Mouse (Mus musculus) ovary, postnatal 14 days (tissue): ENCODE results near the gene Myo19.

Experiments used
- DNase-seq: peaks from one replicate; pipeline ENCODE4 v3.0.0; 2022; ENCODE audit warnings: low spot score

Gene Myo19

DNA sequence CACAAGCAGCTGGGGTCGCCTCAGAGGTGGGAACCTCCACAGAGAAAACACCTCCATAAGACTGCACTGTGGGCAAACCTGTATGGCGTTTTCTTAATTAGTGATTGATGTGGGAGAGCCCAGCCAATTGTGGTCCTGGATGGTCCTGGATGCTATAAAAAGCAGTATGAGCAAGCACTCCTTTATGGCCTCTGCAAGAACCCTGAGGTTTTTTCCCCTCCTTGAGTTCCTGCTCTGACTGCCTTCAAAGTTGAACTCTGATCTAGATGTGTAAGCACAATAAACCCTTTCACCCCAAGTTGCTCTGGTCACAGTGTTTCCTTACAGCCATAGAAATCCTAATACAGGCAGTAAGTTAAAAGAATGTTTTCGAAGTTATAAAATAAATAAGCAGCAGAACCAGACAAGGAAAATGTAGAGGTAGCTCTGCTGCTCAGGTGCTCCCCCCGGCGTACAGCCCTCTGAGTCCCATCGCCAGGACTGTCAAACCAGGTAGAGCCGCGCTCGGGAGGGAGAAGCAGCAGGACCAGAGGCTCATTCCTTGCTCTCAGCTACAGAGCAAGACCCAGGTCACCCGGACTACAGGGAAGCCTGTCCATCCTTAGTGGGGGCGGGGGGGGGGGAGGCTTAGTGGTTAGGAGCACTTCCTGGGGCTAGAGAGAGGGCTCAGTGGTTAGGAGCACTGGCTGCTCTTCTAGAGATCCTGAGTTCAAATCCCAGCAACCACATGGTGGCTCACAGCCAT lies 7.0 kb downstream of the Myo19 start:
- DNase-seq, result no peak

DNA sequence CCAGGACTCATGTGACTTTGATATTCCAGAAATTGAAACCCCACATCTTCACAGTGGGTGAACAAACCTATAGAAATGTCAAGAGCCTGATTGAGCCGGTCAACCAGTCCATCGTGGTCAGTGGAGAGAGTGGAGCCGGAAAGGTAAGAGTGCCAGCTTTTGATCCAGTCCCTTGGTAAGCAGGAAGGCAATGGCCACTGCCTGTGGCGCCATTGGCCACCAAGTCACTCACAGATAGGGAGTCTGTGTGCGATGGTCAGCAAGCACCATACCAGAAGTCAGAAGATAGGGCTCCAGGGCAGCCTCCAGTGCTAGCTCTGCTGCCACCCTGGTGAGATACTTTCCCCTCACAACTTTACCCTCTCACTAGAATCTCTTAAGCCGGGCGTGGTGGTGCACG lies 8.1 kb downstream of the Myo19 start:
- no peak for DNase-seq

DNA sequence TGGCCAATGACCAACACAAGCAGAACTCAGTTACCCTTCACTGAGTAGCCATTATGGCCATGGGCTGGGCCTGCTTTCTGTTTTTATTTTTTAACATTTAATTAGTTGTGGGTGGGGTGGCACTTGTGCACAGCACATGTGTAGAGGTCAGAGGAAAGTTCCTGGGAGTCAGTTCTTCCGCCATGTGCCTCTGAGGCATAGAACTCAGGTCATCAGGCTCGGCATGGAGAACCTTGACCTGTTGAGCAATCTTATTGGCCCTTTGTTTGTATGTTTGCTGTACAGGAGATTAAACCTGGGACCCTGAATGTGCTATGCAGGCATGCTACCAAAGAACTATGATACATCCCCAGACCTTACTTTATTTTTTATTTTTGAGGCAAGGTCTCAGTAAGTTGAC lies 9.5 kb downstream of the Myo19 start:
- DNase-seq, result no peak

DNA sequence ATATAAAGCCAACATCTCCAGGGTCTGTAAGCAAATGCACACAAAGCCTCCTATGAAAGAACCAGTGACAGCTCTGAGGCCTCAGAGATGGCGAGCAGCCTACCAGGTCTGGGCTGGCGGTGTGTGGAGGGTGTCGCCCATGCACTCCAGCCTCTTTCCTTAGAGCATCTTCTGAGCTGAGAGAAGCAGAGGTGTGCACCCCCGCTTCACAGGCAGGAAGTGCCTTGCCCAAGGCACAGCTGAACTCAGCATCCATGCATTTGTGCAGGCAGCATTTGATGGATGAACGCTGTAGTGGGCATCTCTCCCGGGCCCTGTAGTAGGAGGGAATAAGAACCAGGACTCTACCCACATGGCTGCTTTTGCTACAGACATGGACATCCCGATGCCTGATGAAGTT lies 11.8 kb downstream of the Myo19 start:
- DNase-seq, result no peak

DNA sequence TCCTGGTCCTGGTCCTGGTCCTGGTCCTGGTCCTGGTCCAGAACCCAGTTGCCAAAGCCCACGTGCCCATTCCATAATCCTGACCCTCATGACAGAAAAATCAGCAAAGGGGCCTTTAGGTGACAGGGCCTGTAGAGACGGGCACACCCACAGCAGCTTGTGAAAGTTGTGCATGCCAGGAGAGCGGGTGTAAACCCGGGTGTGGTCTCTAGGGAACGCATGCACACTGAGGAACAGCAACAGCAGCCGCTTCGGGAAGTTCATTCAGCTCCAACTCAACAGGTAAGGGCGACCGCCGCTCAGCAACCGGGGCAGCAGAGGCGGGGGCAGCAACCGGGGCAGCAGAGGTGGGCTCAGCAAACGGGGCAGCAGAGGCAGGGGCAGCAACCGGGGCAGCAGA lies 13.2 kb downstream of the Myo19 start:
- no peak for DNase-seq

DNA sequence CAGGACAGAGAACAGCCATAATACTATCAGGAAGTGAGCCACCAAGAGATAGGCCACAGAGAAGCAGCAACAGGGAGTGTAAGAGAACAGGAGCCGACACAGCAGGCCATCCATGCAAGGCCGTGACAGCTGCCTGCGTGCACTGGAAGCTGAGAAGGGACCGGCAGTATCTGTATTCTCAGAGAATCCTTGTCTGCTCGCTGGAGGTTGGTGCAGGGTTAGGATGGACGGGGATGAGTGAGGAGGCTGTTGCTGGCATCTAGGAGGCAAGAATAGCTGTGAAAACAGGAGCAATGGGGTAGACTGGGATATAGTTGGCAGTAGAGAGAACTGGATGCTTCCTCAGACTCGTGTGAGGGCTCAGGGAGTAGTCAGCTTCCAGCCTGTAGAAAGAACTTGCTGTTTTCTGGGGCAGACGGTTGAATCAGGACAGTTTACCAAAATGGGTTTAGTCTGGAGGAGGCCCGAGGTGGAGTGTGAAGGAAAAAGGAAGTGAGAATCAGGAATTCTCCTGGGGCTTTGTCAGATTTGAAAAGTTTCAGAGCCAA lies 24.7 kb downstream of the Myo19 start:
- DNase-seq, result no peak

DNA sequence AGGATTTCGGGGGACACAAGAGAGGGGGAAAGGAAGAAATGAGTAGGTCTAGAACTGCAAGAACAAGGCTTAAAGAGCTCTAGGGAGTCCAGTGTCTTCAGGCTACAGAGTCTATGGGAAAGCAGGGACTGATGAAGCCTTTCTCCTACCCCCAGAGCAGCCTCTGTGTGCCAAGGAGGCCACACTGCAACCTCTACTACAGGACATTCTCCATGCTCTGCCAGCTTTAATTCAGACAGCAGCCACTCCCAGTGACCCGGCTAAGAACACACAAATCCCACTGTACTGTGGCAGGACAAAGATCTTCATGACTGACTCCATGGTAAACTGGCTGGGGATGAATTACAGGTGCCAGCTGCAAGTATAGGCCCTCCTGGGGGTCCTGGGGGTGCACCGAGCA lies 27.1 kb downstream of the Myo19 start:
- DNase-seq, result no peak

DNA sequence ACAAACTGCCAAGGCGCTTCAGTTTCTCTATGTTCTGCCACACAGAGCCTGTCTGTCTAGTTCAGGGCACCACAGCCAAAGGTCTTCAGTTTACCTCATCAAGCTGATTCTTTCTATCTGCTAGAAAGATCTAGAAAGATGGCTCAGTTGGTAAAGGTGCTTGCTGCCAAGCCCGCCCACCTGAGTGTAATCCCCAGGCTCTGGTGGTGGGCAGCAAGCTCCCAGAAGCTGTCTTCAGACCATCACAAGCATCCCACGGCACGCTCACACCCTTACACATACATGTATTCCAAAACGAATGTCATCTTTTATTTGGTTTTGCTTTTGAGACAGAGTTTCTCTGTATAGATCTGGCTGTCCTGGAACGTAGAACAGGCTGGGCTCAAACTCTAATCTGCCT lies 28.5 kb downstream of the Myo19 start:
- DNase-seq, result no peak

DNA sequence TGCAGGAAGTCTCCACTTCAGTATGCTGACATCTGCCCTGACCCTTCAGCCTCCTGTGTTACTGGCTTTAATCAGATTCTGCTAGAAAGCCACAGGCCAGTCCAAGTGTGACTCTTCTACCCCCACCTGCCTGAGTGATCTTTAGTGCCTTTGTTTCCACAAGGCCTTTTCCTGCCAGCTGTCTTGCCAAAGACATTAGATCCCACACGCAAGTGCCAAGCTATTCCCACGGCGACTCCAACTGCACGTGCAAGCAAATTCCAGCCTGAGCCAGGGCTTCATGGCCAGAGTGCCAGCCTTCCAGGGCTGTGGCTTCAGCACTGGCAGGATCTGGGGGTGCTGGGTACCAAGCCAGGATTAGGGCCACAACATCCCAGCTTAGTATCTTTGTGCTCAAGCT lies 30.5 kb downstream of the Myo19 start:
- DNase-seq, result no peak

DNA sequence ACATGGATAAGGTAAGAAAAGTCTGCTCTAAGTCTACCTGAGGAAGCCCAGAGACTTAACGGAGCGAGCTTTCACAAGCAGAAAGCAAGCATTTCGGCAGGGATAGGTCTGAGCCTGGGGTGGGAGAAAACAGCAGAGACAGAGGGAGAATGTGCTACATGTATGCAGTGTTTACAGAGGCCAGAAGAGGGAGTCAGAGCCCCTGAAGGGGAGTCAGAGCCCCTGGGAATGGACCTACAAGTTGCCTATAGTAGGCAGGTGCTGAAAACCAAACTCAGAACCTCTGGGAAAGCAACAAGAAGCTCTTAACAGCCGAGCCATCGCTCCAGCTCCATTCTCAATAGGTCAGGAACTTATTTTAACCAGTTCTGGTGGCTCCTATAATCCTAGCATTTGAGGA lies 34.7 kb downstream of the Myo19 start:
- DNase-seq, result no peak

DNA sequence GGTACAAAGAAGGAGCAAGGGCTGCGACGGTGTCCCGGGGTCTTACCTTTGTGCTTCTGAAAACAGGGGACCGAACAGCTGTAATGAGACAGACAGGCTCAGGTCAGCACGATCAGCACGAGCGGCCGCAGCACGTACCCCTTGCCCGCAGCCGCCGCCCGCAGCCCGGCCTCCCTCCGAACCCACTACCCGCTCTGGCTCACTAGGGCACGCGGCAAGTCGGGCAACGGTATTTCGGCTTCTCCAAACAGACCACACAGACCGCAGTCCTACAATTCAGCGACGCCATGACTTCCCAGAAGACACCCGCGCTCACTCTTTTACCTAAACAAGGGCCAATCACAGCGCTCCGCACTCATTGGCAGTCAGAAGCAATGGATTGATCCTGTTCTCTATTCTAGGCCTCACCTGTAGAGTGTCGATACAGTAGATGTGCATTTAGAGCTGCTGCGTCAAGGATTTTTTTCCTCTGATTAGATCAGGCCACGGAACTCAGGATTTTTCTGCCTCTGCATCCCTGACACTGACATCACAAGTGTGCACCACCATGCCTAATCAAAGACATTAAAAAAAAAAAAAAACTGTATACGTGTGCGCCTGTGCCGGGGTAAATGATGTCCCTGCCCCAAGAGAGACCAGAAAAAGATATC lies 36.2 kb downstream of the Myo19 start, which contains the start of gene Znhit3:
Gene Znhit3, minus strand, starts transcription at position 314 of the 650 bp plus-strand sequence.
- peak; percentile 72 for DNase-seq

DNA sequence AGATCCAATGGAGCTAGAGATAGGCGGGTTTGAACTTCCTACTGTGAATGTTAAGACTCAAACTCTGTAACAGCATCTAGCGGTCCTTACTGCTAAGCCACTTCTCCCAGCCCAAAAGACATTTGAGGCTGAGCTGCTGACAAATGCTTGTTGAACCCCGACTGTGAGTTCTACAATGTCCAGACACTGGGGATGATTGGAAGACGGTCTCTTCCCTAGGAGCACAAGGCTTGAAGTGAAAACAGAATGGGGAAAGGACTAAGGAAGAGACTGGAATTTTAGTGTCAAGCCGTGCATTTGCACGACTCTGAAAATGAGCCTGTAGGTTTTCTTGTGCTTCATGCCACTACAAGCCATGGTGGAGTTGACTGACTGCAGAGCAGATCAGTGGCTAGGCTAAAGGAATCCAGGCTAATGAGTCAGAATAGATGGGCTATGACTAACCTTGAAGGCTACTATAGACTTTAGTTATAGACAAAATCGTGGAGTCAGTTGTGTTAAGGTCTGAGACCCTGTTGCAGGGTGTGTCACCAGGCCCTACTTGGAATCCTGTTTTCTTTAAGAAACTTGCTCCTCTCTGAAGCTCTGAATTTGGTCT lies 36.9 kb downstream of the Myo19 start:
- DNase-seq, result no peak

DNA sequence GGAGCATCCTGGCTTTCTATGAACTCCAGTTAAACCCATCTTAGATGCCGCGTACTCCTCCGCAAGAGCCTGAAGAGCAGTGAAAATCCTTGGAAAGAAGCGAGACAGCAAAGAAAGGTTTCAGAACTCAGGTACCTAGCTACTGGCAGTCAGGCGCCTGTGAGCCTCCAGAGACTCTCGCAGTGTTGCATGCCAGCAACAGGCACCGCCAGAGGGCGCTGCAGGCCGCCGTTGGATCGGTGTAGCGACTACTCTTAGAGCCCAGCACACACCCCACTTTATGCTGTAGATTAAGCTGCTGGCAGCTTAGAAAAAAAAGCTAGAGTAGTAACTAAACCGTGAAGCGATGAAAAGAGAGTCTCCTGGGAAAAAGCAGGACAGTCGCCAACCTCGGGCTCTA lies 38.5 kb downstream of the Myo19 start:
- peak; percentile 77 for DNase-seq

DNA sequence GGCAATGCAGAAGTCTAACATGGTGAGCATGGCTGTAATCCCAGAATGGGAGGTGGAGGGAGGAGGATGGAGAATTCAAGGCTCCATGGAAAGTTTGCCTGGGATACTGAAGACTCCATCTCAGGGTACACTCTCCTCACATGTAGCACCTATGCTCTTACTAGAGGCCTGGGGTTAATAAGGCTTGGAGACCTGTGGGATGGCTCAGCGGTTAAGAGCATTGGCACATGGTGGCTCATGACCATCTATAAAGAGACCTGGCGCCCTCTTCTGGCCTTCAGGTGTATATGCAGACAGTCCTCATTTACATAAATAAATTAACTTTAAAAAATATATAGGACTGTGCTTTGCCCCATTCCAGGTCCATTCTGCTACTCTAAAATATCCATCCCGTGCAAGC lies 39.3 kb downstream of the Myo19 start:
- DNase-seq, result no peak

DNA sequence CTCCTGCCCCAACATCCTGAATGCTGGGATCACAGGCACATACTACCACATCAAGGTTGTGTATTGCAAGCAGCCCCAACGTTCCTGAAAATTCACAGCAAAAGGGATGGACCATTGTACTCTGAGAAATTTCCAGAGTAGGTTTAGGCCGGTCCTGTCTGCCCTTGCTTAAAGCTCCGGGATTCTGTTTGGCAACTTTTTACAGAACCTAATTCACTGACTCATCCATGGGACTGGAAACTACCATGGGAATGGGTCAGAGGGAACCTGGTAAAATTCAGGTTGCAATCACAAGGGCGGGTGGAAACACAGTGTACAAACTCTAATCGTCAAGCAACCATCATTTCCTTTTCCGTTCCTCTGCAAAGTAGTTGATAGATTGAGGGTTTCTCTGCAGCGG lies 40.0 kb downstream of the Myo19 start:
- no peak for DNase-seq

DNA sequence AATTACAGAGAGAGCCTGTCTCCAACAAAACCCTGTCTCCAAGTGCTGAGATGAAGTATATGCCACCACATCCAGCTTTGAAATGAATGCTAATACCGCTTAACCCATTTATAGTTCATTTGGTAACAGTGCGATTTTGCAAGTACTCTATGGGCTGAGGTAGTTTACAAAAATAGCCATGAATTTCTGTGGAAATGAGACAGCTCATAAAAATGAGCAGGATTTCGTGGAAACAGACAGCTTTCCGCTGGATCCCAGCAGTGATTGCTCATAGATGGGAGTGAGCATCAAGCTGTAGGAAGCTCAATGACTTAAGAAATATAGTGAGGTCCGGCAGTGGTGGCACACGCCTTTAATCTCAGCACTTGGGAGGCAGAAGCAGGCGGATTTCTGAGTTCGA lies 41.0 kb downstream of the Myo19 start:
- DNase-seq, result no peak

DNA sequence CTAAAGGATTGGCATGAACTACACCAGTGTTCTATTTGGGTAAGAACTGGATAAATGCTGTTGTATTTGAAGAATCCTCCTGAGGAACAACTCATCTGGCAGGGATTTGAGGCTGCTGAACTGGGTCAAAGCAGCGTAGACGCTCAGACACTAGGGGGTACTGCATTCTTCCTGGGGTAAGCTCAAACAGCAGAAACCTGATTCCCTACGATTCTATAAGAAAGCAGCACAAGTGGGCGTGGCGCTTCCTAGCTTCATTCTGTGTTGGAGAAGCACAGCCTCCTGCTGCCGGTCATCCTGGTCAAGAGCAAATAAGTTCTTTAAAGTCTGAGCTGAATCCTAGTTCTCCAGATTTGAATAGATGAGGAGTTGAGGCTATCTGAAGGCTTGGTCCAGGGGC lies 52.3 kb downstream of the Myo19 start:
- no peak for DNase-seq

DNA sequence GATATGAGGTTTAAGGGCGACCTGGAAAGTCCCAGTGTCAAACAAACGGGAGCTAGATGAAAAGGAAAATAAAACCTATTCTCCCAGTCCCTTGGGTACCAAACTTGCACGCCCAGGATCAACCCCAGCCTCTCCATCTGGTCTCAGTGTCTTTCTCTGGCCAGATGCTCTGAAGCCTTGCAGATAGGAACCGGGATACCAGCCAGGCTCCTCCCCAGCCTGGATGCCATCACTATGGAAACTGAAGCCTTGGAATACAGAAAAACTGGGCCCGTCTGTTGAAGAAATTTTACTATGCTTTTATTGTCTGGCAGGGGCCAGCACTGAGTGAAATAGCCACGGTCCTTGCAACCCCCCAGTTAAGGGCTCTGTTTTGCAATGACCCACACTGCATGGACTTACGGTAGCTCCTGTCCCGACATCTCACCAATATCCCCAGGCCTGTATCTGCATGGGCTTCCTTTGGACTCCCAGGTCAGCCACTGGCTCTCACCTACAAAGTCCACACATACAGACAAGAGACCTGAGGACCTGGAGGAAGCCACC lies 59.6 kb downstream of the Myo19 start:
- DNase-seq, result no peak

DNA sequence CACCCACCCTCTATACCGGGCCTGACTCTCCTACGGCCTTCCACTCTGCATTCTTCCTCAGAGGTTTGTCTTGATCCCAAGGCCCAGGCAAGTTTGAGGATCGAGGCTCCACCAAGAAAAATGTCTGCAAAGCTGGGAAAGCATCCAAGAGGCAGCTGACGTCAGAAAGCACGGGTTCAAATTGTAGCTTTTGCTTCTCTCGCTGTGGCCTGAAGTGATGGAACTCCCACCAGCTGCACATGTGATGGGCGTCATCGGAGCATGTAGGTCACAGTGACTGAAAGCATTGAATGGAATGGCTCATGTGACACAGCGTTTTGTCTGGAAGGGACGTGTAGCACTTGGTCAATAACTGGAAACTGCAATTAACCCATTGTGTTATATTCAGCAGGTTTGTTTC lies 60.2 kb downstream of the Myo19 start:
- no peak for DNase-seq

DNA sequence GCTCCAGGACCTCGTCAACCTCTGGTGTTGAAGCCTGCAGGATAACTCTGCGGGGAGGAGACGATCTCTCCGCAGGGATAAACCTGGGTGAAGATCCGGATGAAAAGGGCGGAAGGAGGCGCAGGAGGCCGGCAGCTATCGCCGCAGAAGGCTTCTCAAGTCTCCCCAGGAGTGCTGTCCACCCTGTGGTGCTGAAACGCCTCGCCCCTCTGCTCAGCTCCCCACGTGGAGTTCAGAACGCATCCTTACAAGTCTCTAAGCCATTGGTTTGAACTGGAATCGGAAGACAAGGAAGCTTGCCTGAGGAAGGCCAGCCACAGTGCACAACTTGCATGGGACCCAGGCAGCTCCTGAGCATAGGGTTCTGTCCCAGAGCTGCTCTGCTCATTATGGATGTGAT lies 64.0 kb downstream of the Myo19 start:
- DNase-seq, result peak; percentile 73

DNA sequence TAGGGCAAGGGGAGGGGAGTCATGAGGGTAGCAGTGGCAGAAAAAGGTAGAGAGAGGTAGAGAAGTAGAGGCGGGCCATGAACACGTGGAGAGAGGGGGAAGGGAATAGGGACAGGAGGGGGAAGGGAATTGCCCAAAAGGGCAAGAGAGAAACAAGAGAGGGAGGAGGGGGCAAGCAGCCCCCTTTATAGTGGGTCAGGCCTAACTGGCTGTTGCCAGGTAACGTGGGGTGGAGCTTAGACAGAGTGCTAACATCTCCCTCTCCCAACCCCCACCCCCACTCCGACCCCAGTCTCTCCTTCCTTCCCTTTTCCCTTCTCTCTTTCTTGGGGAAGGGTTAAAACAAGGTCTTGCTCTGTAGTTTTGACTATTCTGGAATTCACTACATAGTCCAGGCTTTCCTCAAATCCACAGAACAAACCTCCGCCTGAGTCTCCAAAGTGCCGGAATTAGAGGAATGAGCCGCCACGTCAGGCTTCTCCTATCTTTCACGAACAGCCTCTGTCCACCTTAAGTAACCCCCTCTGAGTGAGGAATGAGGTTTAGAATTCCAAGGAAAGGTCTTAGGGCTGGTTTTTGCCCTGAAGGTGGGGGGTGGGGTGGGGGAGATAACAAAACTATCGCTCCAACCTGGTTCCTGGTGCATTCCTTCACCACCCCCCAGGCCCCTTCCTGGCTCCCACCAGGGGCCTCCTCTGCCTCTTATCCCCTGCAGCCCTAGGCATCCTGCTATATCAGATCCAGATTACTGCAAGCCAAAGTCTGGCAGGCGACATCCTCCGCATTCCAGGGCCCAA lies 64.9 kb downstream of the Myo19 start:
- DNase-seq, result no peak

DNA sequence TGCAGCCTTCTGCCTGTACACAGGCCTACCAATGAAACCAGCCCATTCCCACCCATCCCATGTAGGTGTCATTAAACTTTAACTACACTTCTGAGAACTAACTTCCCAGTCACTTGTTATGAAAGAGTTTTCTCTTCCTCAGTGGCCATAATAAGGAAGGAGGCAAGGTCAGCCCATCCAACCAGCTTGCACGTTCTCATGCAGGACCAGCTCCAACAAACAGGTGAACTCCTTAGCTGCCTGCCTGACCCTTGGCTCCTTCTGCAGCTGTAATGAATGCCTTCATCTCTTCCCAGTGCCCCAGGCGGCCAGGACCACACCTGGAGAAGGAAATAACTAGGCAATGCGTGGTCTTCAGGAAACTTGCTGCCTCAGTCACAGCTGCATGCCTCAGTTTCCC lies 65.9 kb downstream of the Myo19 start:
- DNase-seq, result no peak
